Mouse (Mus musculus) brain, embryonic 14.5 days (tissue): ENCODE measurements around the gene Zpr1.

ENCODE experiments used
- CTCF ChIP-seq: fragments of 200-500 bp; IDR thresholded peaks from 2 replicates; pipeline ENCODE4 v1.5.1; 2012; ENCODE audit warnings: inconsistent platforms, mild to moderate bottlenecking, moderate library complexity, borderline replicate concordance; ENCODE audit not compliant: insufficient read depth, insufficient read length; ENCODE audit errors: extremely low read depth
- POLR2A ChIP-seq: fragments of 200-500 bp; IDR thresholded peaks from 2 replicates; pipeline ENCODE4 v1.6.1; 2012; ENCODE audit warnings: mild to moderate bottlenecking, inconsistent platforms, borderline replicate concordance; ENCODE audit not compliant: poor library complexity, insufficient read depth, insufficient read length, severe bottlenecking; ENCODE audit errors: extremely low read depth

GRCm38 (mm10) chr9:46298381-46298780, 25.5 kb downstream of the Zpr1 start:
- TF ChIP-seq POLR2A (no peak), CTCF (no peak)
